ENCODE assay signal across 19 mouse cellular contexts in genomic region chr1:155242488-155242745, GRCm38 (mm10). TPM values are rescaled to one million over a fixed set of nuclear protein-coding genes. Genes with fewer than 3 reads are reported as not detected.
"Had no signal": no experiment of that assay in that cellular context is flagged by ENCODE, and none has a peak within 500 bp of the region (broad histone marks: within the 10 kb centered on the region; RNA-seq: fewer than 3 reads in every experiment).

No protein-coding gene starts in this region.

- H3K9ac ChIP-seq: limb, embryonic 12.5 days; limb, embryonic 15.5 days; liver, embryonic 14.5 days; liver, postnatal 0 days; lung, embryonic 14.5 days; midbrain, embryonic 12.5 days; midbrain, embryonic 15.5 days; neural tube, embryonic 12.5 days; neural tube, embryonic 15.5 days had no signal

- H3K4me3 ChIP-seq: limb, embryonic 12.5 days; limb, embryonic 15.5 days; midbrain, embryonic 12.5 days; midbrain, embryonic 15.5 days; neural tube, embryonic 12.5 days; neural tube, embryonic 15.5 days had no signal

- H3K27ac ChIP-seq: limb, embryonic 12.5 days; limb, embryonic 15.5 days; liver, embryonic 14.5 days; macrophage; midbrain, embryonic 12.5 days; midbrain, embryonic 15.5 days; neural tube, embryonic 12.5 days; neural tube, embryonic 15.5 days; stomach, postnatal 0 days had no signal

- DNase-seq: left cerebral cortex, postnatal 4 days; liver, postnatal 0 days; lung, embryonic 14.5 days; right cerebral cortex, adult 18-20 months; right cerebral cortex, postnatal 4 days; thymus, adult 2 months; thymus, postnatal 14 days had no signal

- H3K4me2 ChIP-seq: limb, embryonic 15.5 days; liver, embryonic 11.5 days; midbrain, embryonic 12.5 days; midbrain, embryonic 15.5 days; neural tube, embryonic 12.5 days; neural tube, embryonic 15.5 days had no signal

- ATAC-seq: liver, postnatal 0 days; lung, postnatal 0 days; midbrain, embryonic 15.5 days had no signal

- H3K27me3 ChIP-seq: limb, embryonic 12.5 days; limb, embryonic 15.5 days had no signal

- H3K9me3 ChIP-seq: limb, embryonic 12.5 days; limb, embryonic 15.5 days; midbrain, embryonic 12.5 days; midbrain, embryonic 15.5 days; neural tube, embryonic 12.5 days; neural tube, embryonic 15.5 days had no signal

- H3K36me3 ChIP-seq: midbrain, embryonic 12.5 days; midbrain, embryonic 15.5 days; neural tube, embryonic 12.5 days; neural tube, embryonic 15.5 days had no signal

RNA-seq across cellular contexts. Expression of gene BC034090, which starts 1.8 kb away (rescaled TPM):
- total RNA-seq: megakaryocyte, adult 5-6 weeks had no signal
- polyA plus RNA-seq: macrophage had no signal
